In the genomic region with DNA sequence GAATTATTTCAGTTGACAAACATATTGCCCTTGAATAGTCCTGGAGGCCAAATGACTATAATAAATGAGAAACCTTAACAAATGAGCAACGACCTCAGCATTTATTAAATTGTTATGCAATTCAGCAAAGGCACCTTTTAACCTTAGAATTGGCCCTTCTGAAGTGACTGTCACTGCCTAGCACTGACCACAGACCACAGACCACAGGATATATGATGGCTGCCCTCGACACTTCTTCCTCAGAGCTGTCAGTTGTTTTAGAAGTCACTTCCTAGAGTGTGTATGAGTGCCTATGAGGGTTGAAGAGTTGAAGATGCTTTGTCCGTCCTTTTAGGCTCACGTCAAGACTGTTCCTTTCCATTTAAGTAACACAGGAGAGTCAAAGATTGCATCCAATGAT, we compare ENCODE assay signal across 23 mouse cellular contexts.
"Had no signal": no experiment of that assay in that cellular context is flagged by ENCODE, and none has a peak within 500 bp of the region (broad histone marks: within the 10 kb centered on the region; RNA-seq: fewer than 3 reads in every experiment).

No protein-coding gene starts in this region.

- H3K9me3 ChIP-seq: kidney, embryonic 15.5 days; limb, embryonic 12.5 days; limb, embryonic 15.5 days; liver, embryonic 12.5 days; liver, embryonic 15.5 days; lung, embryonic 15.5 days; midbrain, embryonic 10.5 days; midbrain, embryonic 13.5 days; neural tube, embryonic 13.5 days had no signal

- H3K27me3 ChIP-seq: kidney, embryonic 15.5 days; liver, embryonic 12.5 days; liver, embryonic 15.5 days; lung, embryonic 15.5 days; megakaryocyte, embryonic 14.5 days; midbrain, embryonic 13.5 days; neural tube, embryonic 13.5 days had no signal

- H3K9ac ChIP-seq: kidney, embryonic 15.5 days; limb, embryonic 12.5 days; limb, embryonic 15.5 days; liver, embryonic 12.5 days; liver, embryonic 15.5 days; lung, embryonic 15.5 days; midbrain, embryonic 13.5 days; neural tube, embryonic 13.5 days had no signal

- H3K36me3 ChIP-seq: kidney, embryonic 15.5 days; limb, embryonic 12.5 days; limb, embryonic 15.5 days; liver, embryonic 12.5 days; liver, embryonic 15.5 days; lung, embryonic 15.5 days; midbrain, embryonic 10.5 days; midbrain, embryonic 13.5 days; neural tube, embryonic 13.5 days had no signal

- H3K27ac ChIP-seq: kidney, embryonic 15.5 days; left cerebral cortex, adult 2 months; limb, embryonic 12.5 days; limb, embryonic 15.5 days; liver, embryonic 12.5 days; liver, embryonic 15.5 days; lung, embryonic 15.5 days; midbrain, embryonic 10.5 days; midbrain, embryonic 13.5 days; neural tube, embryonic 13.5 days had no signal

- ATAC-seq: liver, embryonic 12.5 days; midbrain, embryonic 13.5 days; midbrain, embryonic 16.5 days had no signal

- H3K4me3 ChIP-seq: kidney, embryonic 15.5 days; left cerebral cortex, adult 2 months; limb, embryonic 12.5 days; limb, embryonic 15.5 days; liver, embryonic 12.5 days; liver, embryonic 15.5 days; lung, embryonic 15.5 days; megakaryocyte, embryonic 14.5 days; midbrain, embryonic 10.5 days; midbrain, embryonic 13.5 days; myocyte; neural tube, embryonic 13.5 days had no signal

- H3K4me2 ChIP-seq: kidney, embryonic 15.5 days; limb, embryonic 12.5 days; limb, embryonic 15.5 days; liver, embryonic 12.5 days; liver, embryonic 15.5 days; lung, embryonic 15.5 days; midbrain, embryonic 13.5 days; neural tube, embryonic 13.5 days had no signal

- H3K4me1 ChIP-seq: liver, embryonic 12.5 days; liver, embryonic 15.5 days; lung, embryonic 15.5 days had no signal

- DNase-seq: kidney, adult 2 months; kidney, postnatal 10 days; kidney, postnatal 36 days; layer of hippocampus, postnatal 36 days; left cerebral cortex, postnatal 4 days; lung, adult 18-20 months; lung, postnatal 14 days; lung, postnatal 4 days; thymus, adult 18-20 months; thymus, postnatal 36 days had no signal
